Mouse (Mus musculus): ENCODE results near the gene Ltbp1. TPM values are rescaled to one million over a fixed set of nuclear protein-coding genes. Genes with fewer than 3 reads are reported as not detected.

The Ltbp1 gene
- polyA plus RNA-seq, 1 experiment from 2014 or later, result 2.1 TPM

GRCm38 (mm10) chr17:74976167-74976985, 29.0 kb upstream of the Ltbp1 start:
- H3K4me2 ChIP-seq (ENCODE audit: low read depth, low read length), result no peak overlapping the region
- H3K9me3 ChIP-seq (replicated peaks; ENCODE audit: control insufficient read depth, low read length), result no peaks in the 10 kb centered on the region
- no peaks in the 10 kb centered on the region for H3K4me1 ChIP-seq (ENCODE audit: control insufficient read depth, low read depth, low read length)
- no peaks in the 10 kb centered on the region for H3K36me3 ChIP-seq (ENCODE audit: control insufficient read depth, insufficient read depth)
- no peak for ATAC-seq (ENCODE audit: low read depth)
- H3K27me3 ChIP-seq (ENCODE audit: control insufficient read depth, insufficient read depth, low read depth, low read length), result no peaks in the 10 kb centered on the region
- H3K27ac ChIP-seq (ENCODE audit: low read length), result no peak overlapping the region
- H3K4me3 ChIP-seq (ENCODE audit: low read depth, low read length), result no peak overlapping the region
- no peak overlapping the region for H3K9ac ChIP-seq (ENCODE audit: low read depth, low read length)
- 57% methylated on average over 8 of the region's 8 CpGs for WGBS (ENCODE audit: insufficient replicate concordance)

- Histone ChIP-seq H3K9me3 (replicated peaks; ENCODE audit: control insufficient read depth, low read length) (no peaks in the 10 kb centered on the region), H3K27me3 (ENCODE audit: control insufficient read depth, insufficient read depth, low read depth, low read length) (no peaks in the 10 kb centered on the region), H3K4me3 (ENCODE audit: low read depth, low read length) (no peak overlapping the region), H3K4me1 (ENCODE audit: control insufficient read depth, low read depth, low read length) (no peaks in the 10 kb centered on the region), H3K9ac (ENCODE audit: low read depth, low read length) (no peak overlapping the region), H3K4me2 (ENCODE audit: low read depth, low read length) (no peak overlapping the region), H3K36me3 (ENCODE audit: control insufficient read depth, insufficient read depth) (no peaks in the 10 kb centered on the region), H3K27ac (ENCODE audit: low read length) (no peak overlapping the region)
- no peak for ATAC-seq (ENCODE audit: low read depth)
- WGBS (ENCODE audit: insufficient replicate concordance), result 65% methylated on average over 8 of the region's 8 CpGs
Observed at GRCm38 (mm10) chr17:74979767-74980166, 25.6 kb upstream of the Ltbp1 start.

GRCm38 (mm10) chr17:74981703-74982102, 23.7 kb upstream of the Ltbp1 start:
- no peak for ATAC-seq (ENCODE audit: low read depth)
- Histone ChIP-seq H3K36me3 (ENCODE audit: control insufficient read depth, insufficient read depth) (no peaks in the 10 kb centered on the region), H3K9ac (ENCODE audit: low read depth, low read length) (no peak overlapping the region), H3K4me2 (ENCODE audit: low read depth, low read length) (no peak overlapping the region), H3K27ac (ENCODE audit: low read length) (no peak overlapping the region), H3K4me1 (ENCODE audit: control insufficient read depth, low read depth, low read length) (no peaks in the 10 kb centered on the region), H3K4me3 (ENCODE audit: low read depth, low read length) (no peak overlapping the region), H3K27me3 (ENCODE audit: control insufficient read depth, insufficient read depth, low read depth, low read length) (no peaks in the 10 kb centered on the region), H3K9me3 (replicated peaks; ENCODE audit: control insufficient read depth, low read length) (no peaks in the 10 kb centered on the region)
- 57% methylated on average over 5 of the region's 5 CpGs for WGBS (ENCODE audit: insufficient replicate concordance)

GRCm38 (mm10) chr17:74982880-74983279, 22.5 kb upstream of the Ltbp1 start:
- 29% methylated on average over 1 of the region's 1 CpGs for WGBS (ENCODE audit: insufficient replicate concordance)
- ATAC-seq (ENCODE audit: low read depth), result no peak
- H3K4me3 ChIP-seq (ENCODE audit: low read depth, low read length), result no peak overlapping the region
- no peaks in the 10 kb centered on the region for H3K4me1 ChIP-seq (ENCODE audit: control insufficient read depth, low read depth, low read length)
- no peaks in the 10 kb centered on the region for H3K36me3 ChIP-seq (ENCODE audit: control insufficient read depth, insufficient read depth)
- H3K4me2 ChIP-seq (ENCODE audit: low read depth, low read length), result no peak overlapping the region
- no peak overlapping the region for H3K9ac ChIP-seq (ENCODE audit: low read depth, low read length)
- H3K27me3 ChIP-seq (ENCODE audit: control insufficient read depth, insufficient read depth, low read depth, low read length), result no peaks in the 10 kb centered on the region
- H3K9me3 ChIP-seq (replicated peaks; ENCODE audit: control insufficient read depth, low read length), result no peaks in the 10 kb centered on the region
- H3K27ac ChIP-seq (ENCODE audit: low read length), result no peak overlapping the region

GRCm38 (mm10) chr17:74984071-74984470, 21.3 kb upstream of the Ltbp1 start:
- WGBS (ENCODE audit: insufficient replicate concordance), result 52% methylated on average over 1 of the region's 1 CpGs
- Histone ChIP-seq H3K9ac (ENCODE audit: low read depth, low read length) (no peak overlapping the region), H3K27ac (ENCODE audit: low read length) (no peak overlapping the region), H3K36me3 (ENCODE audit: control insufficient read depth, insufficient read depth) (no peaks in the 10 kb centered on the region), H3K4me1 (ENCODE audit: control insufficient read depth, low read depth, low read length) (no peaks in the 10 kb centered on the region), H3K9me3 (replicated peaks; ENCODE audit: control insufficient read depth, low read length) (no peaks in the 10 kb centered on the region), H3K4me3 (ENCODE audit: low read depth, low read length) (no peak overlapping the region), H3K4me2 (ENCODE audit: low read depth, low read length) (no peak overlapping the region), H3K27me3 (ENCODE audit: control insufficient read depth, insufficient read depth, low read depth, low read length) (no peaks in the 10 kb centered on the region)
- no peak for ATAC-seq (ENCODE audit: low read depth)

- H3K4me3 ChIP-seq (ENCODE audit: low read depth, low read length), result no peak overlapping the region
- H3K36me3 ChIP-seq (ENCODE audit: control insufficient read depth, insufficient read depth), result no peaks in the 10 kb centered on the region
- ATAC-seq (ENCODE audit: low read depth), result no peak
- H3K4me1 ChIP-seq (ENCODE audit: control insufficient read depth, low read depth, low read length), result no peaks in the 10 kb centered on the region
- H3K9me3 ChIP-seq (replicated peaks; ENCODE audit: control insufficient read depth, low read length), result no peaks in the 10 kb centered on the region; the same call in 1 of the 2 replicates
- no peaks in the 10 kb centered on the region for H3K27me3 ChIP-seq (ENCODE audit: control insufficient read depth, insufficient read depth, low read depth, low read length)
- no peak overlapping the region for H3K27ac ChIP-seq (ENCODE audit: low read length)
- no peak overlapping the region for H3K4me2 ChIP-seq (ENCODE audit: low read depth, low read length)
- H3K9ac ChIP-seq (ENCODE audit: low read depth, low read length), result no peak overlapping the region
Observed at GRCm38 (mm10) chr17:74984681-74985080, 20.7 kb upstream of the Ltbp1 start.

GRCm38 (mm10) chr17:74987067-74987466, 18.3 kb upstream of the Ltbp1 start:
- WGBS (ENCODE audit: insufficient replicate concordance), result 42% methylated on average over 1 of the region's 1 CpGs
- no peak overlapping the region for H3K4me2 ChIP-seq (ENCODE audit: low read depth, low read length)
- H3K27me3 ChIP-seq (ENCODE audit: control insufficient read depth, insufficient read depth, low read depth, low read length), result no peaks in the 10 kb centered on the region

GRCm38 (mm10) chr17:74989691-74990090, 15.7 kb upstream of the Ltbp1 start:
- no peak for ATAC-seq (ENCODE audit: low read depth)
- Histone ChIP-seq H3K9me3 (replicated peaks; ENCODE audit: control insufficient read depth, low read length) (peaks cover 2% of the 10 kb centered on the region; the same call in 1 of the 2 replicates), H3K4me3 (ENCODE audit: low read depth, low read length) (no peak overlapping the region), H3K27ac (ENCODE audit: low read length) (no peak overlapping the region), H3K4me1 (ENCODE audit: control insufficient read depth, low read depth, low read length) (peaks cover 2% of the 10 kb centered on the region; the same call in 1 of the 2 replicates), H3K4me2 (ENCODE audit: low read depth, low read length) (no peak overlapping the region), H3K9ac (ENCODE audit: low read depth, low read length) (no peak overlapping the region), H3K27me3 (ENCODE audit: control insufficient read depth, insufficient read depth, low read depth, low read length) (no peaks in the 10 kb centered on the region), H3K36me3 (ENCODE audit: control insufficient read depth, insufficient read depth) (no peaks in the 10 kb centered on the region)
- WGBS (ENCODE audit: insufficient replicate concordance), result 72% methylated on average over 4 of the region's 4 CpGs

More at GRCm38 (mm10) chr17:74987067-74987466, 18.3 kb upstream of the Ltbp1 start:
- Histone ChIP-seq H3K9ac (ENCODE audit: low read depth, low read length) (no peak overlapping the region), H3K4me3 (ENCODE audit: low read depth, low read length) (no peak overlapping the region), H3K36me3 (ENCODE audit: control insufficient read depth, insufficient read depth) (no peaks in the 10 kb centered on the region), H3K4me1 (ENCODE audit: control insufficient read depth, low read depth, low read length) (no peaks in the 10 kb centered on the region), H3K27ac (ENCODE audit: low read length) (no peak overlapping the region), H3K9me3 (replicated peaks; ENCODE audit: control insufficient read depth, low read length) (peaks cover 2% of the 10 kb centered on the region; the same call in 1 of the 2 replicates)
- no peak for ATAC-seq (ENCODE audit: low read depth)

GRCm38 (mm10) chr17:74990561-74990960, 14.8 kb upstream of the Ltbp1 start:
- no peaks in the 10 kb centered on the region for H3K36me3 ChIP-seq (ENCODE audit: control insufficient read depth, insufficient read depth)
- H3K27me3 ChIP-seq (ENCODE audit: control insufficient read depth, insufficient read depth, low read depth, low read length), result no peaks in the 10 kb centered on the region
- no peak for ATAC-seq (ENCODE audit: low read depth)
- peaks cover 2% of the 10 kb centered on the region; the same call in 1 of the 2 replicates for H3K9me3 ChIP-seq (replicated peaks; ENCODE audit: control insufficient read depth, low read length)
- no peak overlapping the region for H3K4me2 ChIP-seq (ENCODE audit: low read depth, low read length)
- H3K4me3 ChIP-seq (ENCODE audit: low read depth, low read length), result no peak overlapping the region
- WGBS (ENCODE audit: insufficient replicate concordance), result 53% methylated on average over 3 of the region's 3 CpGs
- no peak overlapping the region for H3K9ac ChIP-seq (ENCODE audit: low read depth, low read length)
- peaks cover 2% of the 10 kb centered on the region; the same call in 1 of the 2 replicates for H3K4me1 ChIP-seq (ENCODE audit: control insufficient read depth, low read depth, low read length)
- no peak overlapping the region for H3K27ac ChIP-seq (ENCODE audit: low read length)

All from liver, embryonic 16.5 days (tissue).